Mouse (Mus musculus) megakaryocyte, embryonic 14.5 days (primary cell): Measurements from ENCODE around the gene Mrpl11.

Experiments used
- FLI1 ChIP-seq: IDR thresholded peaks from 2 replicates; pipeline ENCODE4 v1.6.1; 2012; ENCODE audit warnings: low read length, inconsistent platforms, mixed read lengths
- GATA1 ChIP-seq: IDR thresholded peaks from 3 replicates; pipeline ENCODE4 v1.6.1; 2012; ENCODE audit warnings: mixed read lengths, low read length, inconsistent platforms, borderline replicate concordance

GRCm38 (mm10) chr19:4990256-4990625 lies 28.3 kb downstream of the Mrpl11 start, which contains the start of gene Npas4:
- no peak for TF ChIP-seq GATA1
- TF ChIP-seq FLI1: no peak
